12 mouse cellular contexts compared by ENCODE assay signal in genomic region chr1:125430737-125431136, GRCm38 (mm10). TPM values are rescaled to one million over a fixed set of nuclear protein-coding genes. Genes with fewer than 3 reads are reported as not detected.
DNase-seq lines count a peak whose midpoint lies in the region; ATAC-seq and TF ChIP-seq lines count a peak whose summit lies in the region.
"Had no signal": no experiment of that assay in that cellular context is flagged by ENCODE, and none has a peak within 500 bp of the region (broad histone marks: within the 10 kb centered on the region; RNA-seq: fewer than 3 reads in every experiment).

No protein-coding gene starts in this region.

- H3K27me3 ChIP-seq in heart, embryonic 12.5 days (replicated peaks) = no peaks in the 10 kb centered on the region
- no peaks in the 10 kb centered on the region for H3K27me3 ChIP-seq in heart, embryonic 14.5 days (ENCODE audit: control insufficient read depth, insufficient read depth, low read length)

- peak overlapping the region; percentile 56 for H3K27ac ChIP-seq in heart, embryonic 12.5 days (ENCODE audit: poor library complexity, severe bottlenecking)
- no peak overlapping the region for H3K27ac ChIP-seq in ES-E14 (ENCODE audit: insufficient read depth, low read depth, low read length, poor library complexity, severe bottlenecking)
- H3K27ac ChIP-seq in heart, embryonic 14.5 days (replicated peaks in 1 of 2; ENCODE audit: control insufficient read depth in 1 of 2, insufficient read depth in 1 of 2, low read depth in 2 of 2, low read length in 2 of 2) = peak overlapping the region in 1 of 2 experiments; percentile 53; a peak in 1 of 4 replicates
- H3K27ac ChIP-seq: hindbrain, embryonic 10.5 days; midbrain, embryonic 10.5 days had no signal

- no peak for ATAC-seq in heart, embryonic 12.5 days (ENCODE audit: insufficient number of reproducible peaks, low FRiP score)
- ATAC-seq in heart, embryonic 14.5 days (ENCODE audit: insufficient number of reproducible peaks, insufficient read depth, low FRiP score, low read depth) = no peak
- peak; percentile 2; the same call in 1 of the 2 replicates for ATAC-seq in megakaryocyte progenitor cell, adult 5-6 weeks (replicated peaks; ENCODE audit: poor library complexity)
- ATAC-seq: forebrain, embryonic 14.5 days had no signal

- no peaks in the 10 kb centered on the region for H3K9me3 ChIP-seq in heart, embryonic 12.5 days (replicated peaks)
- no peaks in the 10 kb centered on the region for H3K9me3 ChIP-seq in ES-E14 (ENCODE audit: control insufficient read depth, insufficient read depth, low read depth, low read length)
- H3K9me3 ChIP-seq in heart, embryonic 14.5 days (ENCODE audit: control insufficient read depth, low read length) = no peaks in the 10 kb centered on the region
- H3K9me3 ChIP-seq: hindbrain, embryonic 10.5 days; midbrain, embryonic 10.5 days had no signal

- H3K4me2 ChIP-seq in heart, embryonic 12.5 days = peak overlapping the region; percentile 47
- peak overlapping the region; percentile 79 for H3K4me2 ChIP-seq in heart, embryonic 14.5 days (ENCODE audit: low read length)

- in situ Hi-C loops in ES-E14 (cut with MboI; ENCODE audit: low sequenced_read_pairs in 2 of 2, unreplicated experiment in 2 of 2) = no loop called here

- no peak for DNase-seq in heart, adult 9 months (ENCODE audit: low spot score in 2 of 2)
- DNase-seq in ES-E14 (ENCODE audit: low read depth, low spot score) = no peak
- no peak for DNase-seq in gastrocnemius, adult 18-20 months (ENCODE audit: low spot score)
- no peak for DNase-seq in cerebellum, postnatal 25 days
- DNase-seq in urinary bladder, postnatal 25 days (ENCODE audit: low spot score) = no peak
- DNase-seq: cerebellum, adult 18-20 months had no signal

- peak overlapping the region; percentile 13; the same call in 1 of the 2 replicates for H3K4me3 ChIP-seq in heart, embryonic 12.5 days
- H3K4me3 ChIP-seq in ES-E14 (ENCODE audit: insufficient read depth in 1 of 2, low read depth in 1 of 2, low read length in 2 of 2, poor library complexity in 1 of 2, severe bottlenecking in 1 of 2) = no peak overlapping the region
- H3K4me3 ChIP-seq in heart, embryonic 14.5 days (ENCODE audit: control insufficient read depth in 1 of 2, insufficient read depth in 1 of 2, low read depth in 1 of 2, low read length in 2 of 2) = peak overlapping the region in 1 of 2 experiments; percentile 11; a peak in 2 of 4 replicates
- H3K4me3 ChIP-seq: hindbrain, embryonic 10.5 days; midbrain, embryonic 10.5 days had no signal

- WGBS in heart, embryonic 12.5 days = 24% methylated on average over 7 of the region's 7 CpGs
- WGBS in heart, embryonic 14.5 days = 20% methylated on average over 7 of the region's 7 CpGs

- no peaks in the 10 kb centered on the region for H3K36me3 ChIP-seq in heart, embryonic 12.5 days
- H3K36me3 ChIP-seq in ES-E14 (ENCODE audit: control insufficient read depth, insufficient read depth, low read length, poor library complexity, severe bottlenecking) = no peaks in the 10 kb centered on the region; the same call in 1 of the 2 replicates
- H3K36me3 ChIP-seq in heart, embryonic 14.5 days (ENCODE audit: control insufficient read depth, insufficient read depth, low read length) = no peaks in the 10 kb centered on the region
- H3K36me3 ChIP-seq: hindbrain, embryonic 10.5 days; midbrain, embryonic 10.5 days had no signal

- H3K4me1 ChIP-seq in heart, embryonic 12.5 days (replicated peaks) = peaks cover 45% of the 10 kb centered on the region
- peaks cover 5 to 10% of the 10 kb centered on the region in 2 experiments; a peak in 3 of 4 replicates for H3K4me1 ChIP-seq in ES-E14 (ENCODE audit: control insufficient read depth in 2 of 2, insufficient read depth in 2 of 2, low read length in 2 of 2, poor library complexity in 1 of 2)
- H3K4me1 ChIP-seq in heart, embryonic 14.5 days (ENCODE audit: control insufficient read depth in 2 of 2, insufficient read depth in 2 of 2, low read length in 2 of 2) = peaks cover 2 to 59% of the 10 kb centered on the region in 2 experiments; a peak in 3 of 4 replicates

- peak overlapping the region; percentile 54; the same call in 1 of the 2 replicates for H3K9ac ChIP-seq in heart, embryonic 12.5 days
- peak overlapping the region; percentile 26; the same call in 1 of the 2 replicates for H3K9ac ChIP-seq in ES-E14 (ENCODE audit: insufficient read depth, low read depth, low read length, poor library complexity, severe bottlenecking)
- peak overlapping the region; percentile 92 for H3K9ac ChIP-seq in heart, embryonic 14.5 days (ENCODE audit: low read length)

TF ChIP-seq in ES-E14, 5 proteins besides CTCF, POLR2A, EP300 and RAD21:
- no peak for TF ChIP-seq HCFC1 (IDR thresholded peaks at IDR 0.05; ENCODE audit: borderline replicate concordance, insufficient read depth, low read length)
- TF ChIP-seq CHD2 (IDR thresholded peaks at IDR 0.05; ENCODE audit: low read depth, low read length) = no peak
- TF ChIP-seq MAFK (IDR thresholded peaks at IDR 0.05; ENCODE audit: insufficient read depth, low read depth, low read length) = no peak
- no peak for TF ChIP-seq ZC3H11A (IDR thresholded peaks at IDR 0.05; ENCODE audit: borderline replicate concordance, low read depth, low read length)
- no peak for TF ChIP-seq ZNF384 (IDR thresholded peaks at IDR 0.05; ENCODE audit: low read depth, low read length)

RNA-seq across cellular contexts. Expression of gene Actr3, which starts 4.8 kb away (rescaled TPM):
- polyA plus RNA-seq in heart, embryonic 12.5 days (2016; fragmentation: Nextera tagmentation; extraction: Ambion mirVana) = 301 and 313 TPM in 2 replicates
- total RNA-seq in ES-E14 (2012; rRNA removed) = 92.2 and 159 TPM in 2 replicates
- polyA plus RNA-seq in heart, embryonic 14.5 days (2014; fragmentation: Nextera tagmentation; extraction: Ambion mirVana) = 304 and 317 TPM in 2 replicates
- total RNA-seq in megakaryocyte progenitor cell, adult 5-6 weeks (2015) = 593 and 655 TPM in 2 replicates
- total RNA-seq in megakaryocyte progenitor cell, adult 5-6 weeks (2017) = 974 and 976 TPM in 2 replicates
- total RNA-seq in gastrocnemius, adult 18-20 months (2021) = 10 to 100 TPM; 40.0 to 50.8 TPM

Comparison
In these comparisons a context has a peak if more than half of its experiments do, and no peak if none do; other contexts are left out.
1. H3K9ac ChIP-seq: peak in every context shown above with its lines; median percentile 92 in heart, embryonic 14.5 days; 54 in heart, embryonic 12.5 days; 26 in ES-E14.